Mouse (Mus musculus): ENCODE measurements at regions not wholly inside any gene's neighbourhood (a gene's known extent, or its start where the extent isn't known, plus 50 kb on each side); places are given as distances from the start of the nearest gene placed in this dataset.

GRCm38 (mm10) chr9:103818998-103819397 lies 57.4 kb upstream of the Tmem108 start:
- TF ChIP-seq POLR2A (IDR thresholded peaks at IDR 0.05; ENCODE audit: borderline replicate concordance, low read depth, low read length) (no peak), CTCF (IDR thresholded peaks at IDR 0.05; ENCODE audit: low read depth, low read length) (no peak)
